Mouse (Mus musculus) MN1 (cell line): ENCODE measurements at regions not wholly inside any gene's neighbourhood (a gene's known extent, or its start where the extent isn't known, plus 50 kb on each side); places are given as distances from the start of the nearest gene placed in this dataset.

Experiments used
- DNase-seq: peaks from one replicate; pipeline ENCODE4 v3.0.0-alpha.2; 2016; ENCODE audit warnings: low spot score

GRCm38 (mm10) chr1:47094498-47094897 is 201.8 kb upstream of the Slc39a10 start:
- no peak for DNase-seq

GRCm38 (mm10) chr1:47093289-47093947 is 200.8 kb upstream of the Slc39a10 start:
- DNase-seq: no peak

- no peak for DNase-seq
Observed at GRCm38 (mm10) chr1:47076423-47076822, 183.8 kb upstream of the Slc39a10 start.

- DNase-seq: no peak
Observed at GRCm38 (mm10) chr1:47058149-47058548, 165.5 kb upstream of the Slc39a10 start.

GRCm38 (mm10) chr1:47057344-47057743 is 164.7 kb upstream of the Slc39a10 start:
- DNase-seq: no peak

GRCm38 (mm10) chr1:47051109-47051508 is 158.5 kb upstream of the Slc39a10 start:
- no peak for DNase-seq

GRCm38 (mm10) chr1:47050492-47050891 is 157.8 kb upstream of the Slc39a10 start:
- DNase-seq: no peak

- no peak for DNase-seq
Observed at GRCm38 (mm10) chr1:47037576-47037975, 144.9 kb upstream of the Slc39a10 start.

- DNase-seq: no peak
Observed at GRCm38 (mm10) chr1:47019356-47019755, 126.7 kb upstream of the Slc39a10 start.

- no peak for DNase-seq
Observed at GRCm38 (mm10) chr1:47014526-47014925, 121.9 kb upstream of the Slc39a10 start.

- DNase-seq: no peak
Observed at GRCm38 (mm10) chr1:47003746-47004145, 111.1 kb upstream of the Slc39a10 start.

GRCm38 (mm10) chr1:46999337-46999736 is 106.7 kb upstream of the Slc39a10 start:
- DNase-seq: no peak

- no peak for DNase-seq
Observed at GRCm38 (mm10) chr1:46985978-46986377, 93.3 kb upstream of the Slc39a10 start.

GRCm38 (mm10) chr1:46983093-46983492 is 90.4 kb upstream of the Slc39a10 start:
- DNase-seq: no peak

GRCm38 (mm10) chr1:46970470-46970869 is 77.8 kb upstream of the Slc39a10 start:
- peak; percentile 28 for DNase-seq

GRCm38 (mm10) chr1:46968361-46968760 is 75.7 kb upstream of the Slc39a10 start:
- no peak for DNase-seq

- no peak for DNase-seq
Observed at GRCm38 (mm10) chr1:46966917-46967266, 74.2 kb upstream of the Slc39a10 start.

GRCm38 (mm10) chr1:46965996-46966916 is 73.6 kb upstream of the Slc39a10 start:
- DNase-seq: no peak

GRCm38 (mm10) chr1:46963973-46964727 is 71.5 kb upstream of the Slc39a10 start:
- no peak for DNase-seq
